Mouse (Mus musculus) kidney, adult 2 months (tissue): ENCODE measurements at regions not wholly inside any gene's neighbourhood (a gene's known extent, or its start where the extent isn't known, plus 50 kb on each side); places are given as distances from the start of the nearest gene placed in this dataset.

Experiments
- DNase-seq: peaks from one replicate; pipeline ENCODE4 v3.0.0; 2021
- H3K27ac ChIP-seq: fragments of 200-500 bp; 2 replicates; pipeline ENCODE4 v1.5.1; 2012; ENCODE audit warnings: low read depth, low read length, control low read depth, inconsistent platforms; ENCODE audit not compliant: insufficient read depth
- H3K27me3 ChIP-seq: fragments of 200-500 bp; replicated peaks from 2 replicates; pipeline ENCODE4 v1.6.1; 2012; ENCODE audit warnings: mild to moderate bottlenecking, moderate library complexity, low read length, inconsistent platforms; ENCODE audit not compliant: control insufficient read depth, insufficient read depth
- H3K36me3 ChIP-seq: fragments of 200-500 bp; 2 replicates; pipeline ENCODE4 v1.6.1; 2012; ENCODE audit warnings: mild to moderate bottlenecking, moderate library complexity, low read length, inconsistent platforms; ENCODE audit not compliant: control insufficient read depth, insufficient read depth
- H3K4me1 ChIP-seq: fragments of 200-500 bp; 2 replicates; pipeline ENCODE4 v1.6.1; 2011; ENCODE audit warnings: low read length; ENCODE audit not compliant: control insufficient read depth, insufficient read depth
- H3K4me3 ChIP-seq: fragments of 200-500 bp; 2 replicates; pipeline ENCODE4 v1.5.1; 2011; ENCODE audit warnings: mild to moderate bottlenecking, low read depth, low read length, control low read depth; ENCODE audit not compliant: insufficient read depth
- CTCF ChIP-seq: fragments of 200-500 bp; conservative IDR thresholded peaks from 2 replicates; pipeline ENCODE4 v1.5.1; 2011; ENCODE audit warnings: low read depth, mild to moderate bottlenecking, control low read depth, low read length, moderate library complexity, mixed read lengths; ENCODE audit not compliant: insufficient read depth, insufficient read length
- POLR2A ChIP-seq: fragments of 200-500 bp; IDR thresholded peaks from one replicate; pipeline ENCODE4 v1.6.1; 2011; ENCODE audit warnings: low read depth, low read length, control low read depth
- WGBS: fragments of 180-500 bp; shearing (Covaris S2); methylation state at CpG from one replicate; pipeline ENCODE4 v1.1.7; 2018; 5-methylcytosine and 5-hydroxymethylcytosine counted together

DNA sequence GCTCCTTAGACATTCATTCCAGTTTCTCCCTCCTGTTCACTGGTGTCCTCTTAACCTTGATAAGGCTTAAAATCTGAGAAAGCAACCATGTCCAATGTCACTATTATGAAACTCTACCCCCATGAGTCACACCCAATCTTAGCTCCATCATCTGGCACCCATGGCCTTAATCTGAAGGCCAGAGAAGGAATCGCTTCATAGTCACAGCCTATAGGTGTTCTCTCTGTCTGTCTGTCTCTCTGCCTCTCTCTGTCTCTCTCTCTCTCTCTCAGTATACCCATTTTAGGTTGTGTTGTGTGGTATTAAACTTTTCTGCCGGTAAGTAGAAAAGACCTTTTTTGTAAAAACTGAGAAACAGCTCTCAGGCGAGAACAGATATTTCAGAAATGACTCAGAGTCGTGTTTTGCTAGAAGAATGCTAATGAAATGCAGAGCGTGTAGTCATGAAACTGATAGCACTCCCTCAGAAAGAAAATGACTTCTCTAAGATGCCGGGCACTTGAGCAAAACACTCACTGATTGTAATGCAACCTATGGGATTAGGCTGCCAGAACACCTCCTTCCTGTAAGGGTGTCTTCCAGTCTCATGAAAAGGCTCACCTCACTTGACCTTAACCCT lies 133.3 kb upstream of the Spdye4c start:
- 70% methylated on average over 6 of the region's 6 CpGs for WGBS
- no peaks in the 10 kb centered on the region for H3K36me3 ChIP-seq
- H3K27me3 ChIP-seq: no peaks in the 10 kb centered on the region
- no peak overlapping the region for H3K27ac ChIP-seq
- H3K4me1 ChIP-seq: no peaks in the 10 kb centered on the region
- TF ChIP-seq CTCF (no peak), POLR2A (no peak)
- H3K4me3 ChIP-seq: no peak overlapping the region
- no peak for DNase-seq

DNA sequence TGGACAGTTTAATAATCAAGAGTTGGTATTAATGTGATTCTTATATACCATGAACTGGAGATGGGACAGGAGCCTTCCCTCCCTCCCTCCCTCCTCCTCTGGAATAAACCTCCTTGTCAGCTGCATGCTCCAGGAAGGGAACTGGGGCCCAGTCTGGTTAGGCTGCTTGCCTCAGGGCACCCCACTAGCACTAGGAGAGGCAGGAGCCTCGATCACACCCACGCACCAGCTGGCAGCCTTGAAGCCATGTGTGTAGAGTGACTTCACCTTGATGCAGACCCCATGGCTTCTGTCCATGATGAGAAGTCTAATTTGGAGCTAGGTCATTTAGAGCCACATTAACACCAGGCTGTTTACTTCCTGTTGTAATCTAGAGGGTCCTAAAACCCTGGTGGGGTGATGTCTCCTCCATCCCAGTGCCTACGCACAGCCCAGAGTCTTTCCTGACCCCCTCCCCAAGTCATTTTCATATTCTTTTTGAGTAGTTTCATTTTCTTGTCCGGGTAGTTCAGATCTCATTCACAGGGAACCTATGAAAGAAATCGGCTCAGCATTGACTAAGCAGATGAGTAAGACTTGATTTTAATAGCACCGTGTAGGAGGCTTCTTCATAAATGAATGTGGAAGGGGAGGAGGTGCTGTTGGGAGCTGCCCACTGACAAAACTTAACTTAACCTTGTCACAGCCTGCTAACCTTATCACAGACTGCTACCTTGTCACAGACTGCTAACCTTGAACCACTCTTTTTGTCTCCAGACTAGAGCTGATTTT lies 125.6 kb upstream of the Spdye4c start:
- Histone ChIP-seq H3K36me3 (no peaks in the 10 kb centered on the region), H3K4me1 (no peaks in the 10 kb centered on the region), H3K4me3 (no peak overlapping the region), H3K27ac (no peak overlapping the region), H3K27me3 (no peaks in the 10 kb centered on the region)
- TF ChIP-seq POLR2A (no peak), CTCF (no peak)
- DNase-seq: no peak
- WGBS: 58% methylated on average over 6 of the region's 6 CpGs

DNA sequence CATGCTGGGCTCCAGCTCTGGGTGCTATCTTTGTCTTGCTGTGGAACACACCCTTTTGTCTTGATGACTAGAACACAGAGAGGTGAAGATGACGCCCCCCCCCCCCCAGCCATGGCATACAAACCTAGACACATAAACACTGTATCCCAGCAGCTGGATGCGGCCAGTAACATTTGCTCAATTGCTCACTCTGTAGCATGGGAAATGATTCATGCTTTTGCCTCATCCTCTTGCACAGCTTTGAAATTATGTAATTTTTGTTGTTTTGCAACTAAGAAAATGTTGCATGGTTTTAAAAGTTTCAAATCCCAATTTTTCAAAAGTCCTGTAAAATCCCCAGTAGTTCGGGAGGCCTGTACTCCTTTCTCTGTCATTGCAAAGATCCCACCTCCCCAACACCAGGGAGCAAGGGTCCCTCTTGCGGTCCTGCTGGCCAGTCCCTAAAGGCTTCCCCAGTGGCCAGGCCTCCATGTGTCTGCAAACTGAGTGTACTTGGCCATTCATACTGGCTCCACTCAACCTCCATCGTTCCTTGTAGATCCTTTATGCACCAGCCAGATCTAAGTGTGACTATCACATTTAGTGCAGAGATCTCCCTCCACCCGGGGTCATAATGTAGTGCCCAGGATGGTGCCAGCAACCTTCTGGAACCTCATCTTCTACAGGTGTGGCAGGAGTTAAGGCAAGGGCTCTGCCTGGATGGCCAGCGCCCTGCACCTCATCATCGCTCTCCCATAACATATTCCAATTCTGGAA lies 123.3 kb upstream of the Spdye4c start:
- no peak for DNase-seq

GRCm38 (mm10) chr2:128468323-128468722 lies 122.7 kb upstream of the Spdye4c start:
- Histone ChIP-seq H3K27ac (no peak overlapping the region), H3K36me3 (no peaks in the 10 kb centered on the region), H3K4me1 (no peaks in the 10 kb centered on the region), H3K27me3 (no peaks in the 10 kb centered on the region), H3K4me3 (no peak overlapping the region)
- no peak for DNase-seq
- TF ChIP-seq CTCF: no peak
- 61% methylated on average over 2 of the region's 2 CpGs for WGBS

More for the DNA sequence above, 123.3 kb upstream of the Spdye4c start:
- no peaks in the 10 kb centered on the region for H3K36me3 ChIP-seq
- no peak overlapping the region for H3K27ac ChIP-seq
- H3K4me1 ChIP-seq: no peaks in the 10 kb centered on the region
- no peaks in the 10 kb centered on the region for H3K27me3 ChIP-seq
- TF ChIP-seq POLR2A (no peak), CTCF (no peak)
- 90% methylated on average over 8 of the region's 8 CpGs for WGBS
- no peak overlapping the region for H3K4me3 ChIP-seq

DNA sequence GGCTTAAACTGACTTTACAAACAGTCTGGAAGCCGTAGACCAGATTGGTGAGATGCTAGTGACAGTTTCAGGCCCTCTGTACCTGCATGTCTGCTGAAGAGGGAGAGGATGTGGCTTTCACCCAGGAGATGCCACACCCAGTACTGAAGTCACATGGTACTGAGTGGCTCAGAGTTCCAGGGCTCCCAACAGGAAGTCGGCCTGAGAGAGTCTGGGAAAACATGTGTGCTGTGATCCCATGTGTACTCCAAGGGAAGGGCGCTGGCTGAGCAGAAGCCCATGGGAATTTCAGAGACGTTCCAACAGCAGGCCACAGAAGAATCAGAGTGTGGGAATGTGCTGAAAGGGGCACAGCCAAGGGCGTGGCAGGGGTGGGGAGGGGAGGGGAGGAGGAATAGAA lies 120.7 kb upstream of the Spdye4c start:
- no peak overlapping the region for H3K27ac ChIP-seq
- no peaks in the 10 kb centered on the region for H3K27me3 ChIP-seq
- TF ChIP-seq POLR2A (no peak), CTCF (no peak)
- H3K36me3 ChIP-seq: no peaks in the 10 kb centered on the region
- no peak for DNase-seq
- WGBS: 65% methylated on average over 5 of the region's 5 CpGs
- H3K4me1 ChIP-seq: no peaks in the 10 kb centered on the region
- H3K4me3 ChIP-seq: no peak overlapping the region

- Histone ChIP-seq H3K36me3 (no peaks in the 10 kb centered on the region), H3K27ac (no peak overlapping the region), H3K4me1 (no peaks in the 10 kb centered on the region), H3K27me3 (no peaks in the 10 kb centered on the region), H3K4me3 (no peak overlapping the region)
- 72% methylated on average over 13 of the region's 13 CpGs for WGBS
- TF ChIP-seq POLR2A (no peak), CTCF (no peak)
- no peak for DNase-seq
These were observed 117.6 kb upstream of the Spdye4c start for GRCm38 (mm10) chr2:128473241-128473954.
